Mouse (Mus musculus): ENCODE data around the gene Slc47a2.

- no peak for TF ChIP-seq CEBPB (IDR thresholded peaks at IDR 0.05; ENCODE audit: insufficient read depth, poor library complexity, severe bottlenecking)
- TF ChIP-seq MYOG (IDR thresholded peaks at IDR 0.05; ENCODE audit: control insufficient read depth in 1 of 3, insufficient read depth in 1 of 3, insufficient read length in 2 of 3, low read depth in 2 of 3): no peak
- TF ChIP-seq POLR2A (IDR thresholded peaks at IDR 0.05; ENCODE audit: insufficient read length, low read depth): no peak
- TF ChIP-seq POLR2AphosphoS2 (IDR thresholded peaks at IDR 0.05; ENCODE audit: insufficient read length, low read depth): no peak
- TF ChIP-seq MAX (IDR thresholded peaks at IDR 0.05; ENCODE audit: low read depth): no peak
- TF ChIP-seq USF1 (IDR thresholded peaks at IDR 0.05; ENCODE audit: low read depth): no peak
- TF ChIP-seq TCF3 (IDR thresholded peaks at IDR 0.05; ENCODE audit: insufficient read length, low read depth): no peak
Measured at GRCm38 (mm10) chr11:61277937-61278336, 64.7 kb downstream of the Slc47a2 start.

Data from myocyte (in vitro differentiated cells).